In genomic region chr12:98724224-98724623, GRCm38 (mm10) we compare ENCODE assay signal across 31 mouse cellular contexts.
"Had no signal": no experiment of that assay in that cellular context is flagged by ENCODE, and none has a peak within 500 bp of the region (broad histone marks: within the 10 kb centered on the region; RNA-seq: fewer than 3 reads in every experiment).

No protein-coding gene starts in this region.

- H3K9me3 ChIP-seq: limb, embryonic 10.5 days; limb, embryonic 12.5 days; limb, embryonic 13.5 days; limb, embryonic 15.5 days; liver, embryonic 12.5 days; liver, embryonic 13.5 days; liver, embryonic 15.5 days; lung, embryonic 15.5 days; midbrain, embryonic 10.5 days; midbrain, embryonic 12.5 days; midbrain, embryonic 13.5 days; midbrain, embryonic 15.5 days; neural tube, embryonic 12.5 days had no signal

- H3K4me3 ChIP-seq: left cerebral cortex, adult 2 months; limb, embryonic 10.5 days; limb, embryonic 12.5 days; limb, embryonic 13.5 days; limb, embryonic 15.5 days; liver, embryonic 12.5 days; liver, embryonic 13.5 days; liver, embryonic 15.5 days; lung, embryonic 15.5 days; megakaryocyte, embryonic 14.5 days; midbrain, embryonic 10.5 days; midbrain, embryonic 12.5 days; midbrain, embryonic 13.5 days; midbrain, embryonic 15.5 days; myocyte; neural tube, embryonic 12.5 days had no signal

- H3K36me3 ChIP-seq: limb, embryonic 12.5 days; limb, embryonic 13.5 days; limb, embryonic 15.5 days; liver, embryonic 12.5 days; liver, embryonic 13.5 days; liver, embryonic 15.5 days; lung, embryonic 15.5 days; midbrain, embryonic 15.5 days had no signal

- H3K27me3 ChIP-seq: limb, embryonic 12.5 days; limb, embryonic 13.5 days; limb, embryonic 15.5 days; liver, embryonic 12.5 days; liver, embryonic 13.5 days; liver, embryonic 15.5 days; lung, embryonic 15.5 days; midbrain, embryonic 12.5 days; midbrain, embryonic 13.5 days; midbrain, embryonic 15.5 days; neural tube, embryonic 12.5 days had no signal

- DNase-seq: left cerebral cortex, postnatal 4 days; liver; liver, embryonic 13.5 days; lung, adult 18-20 months; lung, adult 2 months; lung, embryonic 14.5 days; lung, postnatal 10 days; lung, postnatal 14 days; lung, postnatal 36 days; lung, postnatal 4 days; midbrain, embryonic 14.5 days had no signal

- H3K9ac ChIP-seq: limb, embryonic 12.5 days; limb, embryonic 13.5 days; limb, embryonic 15.5 days; liver, embryonic 12.5 days; liver, embryonic 13.5 days; liver, embryonic 14.5 days; liver, embryonic 15.5 days; lung, embryonic 14.5 days; lung, embryonic 15.5 days; midbrain, embryonic 12.5 days; midbrain, embryonic 13.5 days; midbrain, embryonic 15.5 days; neural tube, embryonic 12.5 days had no signal

- ATAC-seq: liver, embryonic 12.5 days; midbrain, embryonic 13.5 days; midbrain, embryonic 15.5 days; midbrain, embryonic 16.5 days had no signal

- H3K4me2 ChIP-seq: limb, embryonic 12.5 days; limb, embryonic 13.5 days; limb, embryonic 15.5 days; liver, embryonic 11.5 days; liver, embryonic 12.5 days; liver, embryonic 13.5 days; liver, embryonic 15.5 days; lung, embryonic 14.5 days; lung, embryonic 15.5 days; midbrain, embryonic 11.5 days; midbrain, embryonic 12.5 days; midbrain, embryonic 13.5 days; midbrain, embryonic 15.5 days; neural tube, embryonic 12.5 days had no signal

- H3K4me1 ChIP-seq: limb, embryonic 10.5 days; limb, embryonic 15.5 days; liver, embryonic 13.5 days; midbrain, embryonic 10.5 days; midbrain, embryonic 15.5 days had no signal

- H3K27ac ChIP-seq: left cerebral cortex, adult 2 months; limb, embryonic 10.5 days; limb, embryonic 12.5 days; limb, embryonic 13.5 days; limb, embryonic 15.5 days; liver, embryonic 12.5 days; liver, embryonic 13.5 days; liver, embryonic 14.5 days; liver, embryonic 15.5 days; lung, embryonic 15.5 days; macrophage; midbrain, embryonic 10.5 days; midbrain, embryonic 12.5 days; midbrain, embryonic 13.5 days; midbrain, embryonic 15.5 days; neural tube, embryonic 12.5 days had no signal
